Mouse (Mus musculus) ES-E14 (cell line): ENCODE measurements around the gene Megf9.

ENCODE experiments used
- CHD2 ChIP-seq: IDR thresholded peaks from 2 replicates; pipeline ENCODE4 v1.6.1; 2014; ENCODE audit warnings: mild to moderate bottlenecking, low read depth, low read length, inconsistent platforms
- HCFC1 ChIP-seq: IDR thresholded peaks from 2 replicates; pipeline ENCODE4 v1.6.1; 2012; ENCODE audit warnings: low read length, inconsistent platforms, borderline replicate concordance; ENCODE audit not compliant: insufficient read depth
- MAFK ChIP-seq: IDR thresholded peaks from 2 replicates; pipeline ENCODE4 v1.6.1; 2014; ENCODE audit warnings: mild to moderate bottlenecking, low read depth, low read length, inconsistent platforms; ENCODE audit not compliant: insufficient read depth
- ZC3H11A ChIP-seq: IDR thresholded peaks from 2 replicates; pipeline ENCODE4 v1.6.1; 2012; ENCODE audit warnings: low read depth, mild to moderate bottlenecking, inconsistent platforms, low read length, borderline replicate concordance
- ZNF384 ChIP-seq: IDR thresholded peaks from 2 replicates; pipeline ENCODE4 v1.6.1; 2012; ENCODE audit warnings: low read depth, low read length, inconsistent platforms

DNA sequence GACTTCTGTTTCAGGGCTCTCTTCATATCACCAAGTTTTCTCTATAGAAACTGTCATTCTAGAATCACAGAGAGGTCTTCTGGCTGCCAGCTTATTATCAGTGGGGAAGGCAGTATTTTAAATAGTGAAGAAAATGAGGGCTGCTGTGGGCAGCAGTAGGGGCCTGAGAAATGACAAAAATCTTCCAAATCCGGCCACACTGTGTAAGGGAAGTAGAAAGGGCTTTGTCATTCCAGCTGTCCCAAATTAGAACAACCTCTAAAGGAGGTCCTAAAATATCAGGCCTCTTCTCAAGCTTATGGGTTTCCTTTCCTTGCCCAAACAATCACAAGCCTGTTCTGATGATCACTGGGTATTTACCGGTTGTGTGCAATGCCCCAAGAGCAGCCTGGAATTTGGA, 7.6 kb upstream of the Megf9 start:
- TF ChIP-seq ZNF384 (no peak), MAFK (no peak), HCFC1 (no peak), ZC3H11A (no peak), CHD2 (no peak)
